Mouse (Mus musculus) layer of hippocampus, adult 18-20 months (tissue): Measurements from ENCODE around the gene Nanos2. TPM values are rescaled to one million over a fixed set of nuclear protein-coding genes. Genes with fewer than 3 reads are reported as not detected.

Source experiments
- DNase-seq, 2 experiments: peaks; one replicate each; pipeline ENCODE4 v3.0.0; 2022; ENCODE audit warnings: low spot score in 2 of 2
- total RNA-seq, 2 experiments: library from RNA; stranded (reverse); gene quantifications; 2 replicates each; pipeline ENCODE4 v1.2.3; 2021

Nanos2 gene
- total RNA-seq, 2 experiments from 2014 or later, result 0.20 to 0.40 TPM

DNA sequence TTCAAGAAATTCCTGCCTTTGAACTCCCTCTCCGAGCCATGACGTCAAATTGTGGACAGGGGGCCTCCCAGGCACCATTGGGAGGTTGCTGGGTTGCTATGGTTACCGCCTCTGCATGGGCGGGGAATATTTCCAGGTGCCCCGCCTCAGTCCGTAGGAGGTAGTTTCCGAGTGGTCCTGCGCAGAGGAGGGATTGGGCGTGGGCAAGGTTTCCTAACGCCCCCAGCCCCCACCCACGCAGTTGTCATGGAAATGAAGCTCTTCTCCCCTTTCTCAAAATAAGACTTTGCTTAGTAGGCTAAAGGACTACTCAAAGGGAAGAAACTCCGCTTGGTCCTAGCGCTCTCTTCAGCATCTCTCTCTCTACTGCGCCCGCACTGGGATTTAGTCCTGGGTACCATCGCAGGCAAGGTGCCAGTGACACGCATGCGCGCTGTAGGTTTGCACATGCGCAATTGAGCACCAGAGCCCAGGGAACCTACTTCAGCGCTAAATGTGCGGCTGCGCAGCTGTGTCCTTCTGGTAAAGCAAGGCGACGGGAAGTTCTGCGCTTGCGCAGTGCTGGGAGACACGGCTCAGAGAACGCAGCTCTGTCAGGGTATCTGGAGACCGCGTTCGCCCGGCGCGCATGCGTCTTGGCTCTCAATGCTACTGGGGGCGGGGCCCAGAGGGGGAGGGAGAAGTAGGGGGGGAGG lies 3.5 kb downstream of the Nanos2 start, which contains the start of gene Mypop:
Gene Mypop (plus strand): TSS at position 645 of the 695 bp plus-strand sequence.
- DNase-seq, result peak; percentile 100

DNA sequence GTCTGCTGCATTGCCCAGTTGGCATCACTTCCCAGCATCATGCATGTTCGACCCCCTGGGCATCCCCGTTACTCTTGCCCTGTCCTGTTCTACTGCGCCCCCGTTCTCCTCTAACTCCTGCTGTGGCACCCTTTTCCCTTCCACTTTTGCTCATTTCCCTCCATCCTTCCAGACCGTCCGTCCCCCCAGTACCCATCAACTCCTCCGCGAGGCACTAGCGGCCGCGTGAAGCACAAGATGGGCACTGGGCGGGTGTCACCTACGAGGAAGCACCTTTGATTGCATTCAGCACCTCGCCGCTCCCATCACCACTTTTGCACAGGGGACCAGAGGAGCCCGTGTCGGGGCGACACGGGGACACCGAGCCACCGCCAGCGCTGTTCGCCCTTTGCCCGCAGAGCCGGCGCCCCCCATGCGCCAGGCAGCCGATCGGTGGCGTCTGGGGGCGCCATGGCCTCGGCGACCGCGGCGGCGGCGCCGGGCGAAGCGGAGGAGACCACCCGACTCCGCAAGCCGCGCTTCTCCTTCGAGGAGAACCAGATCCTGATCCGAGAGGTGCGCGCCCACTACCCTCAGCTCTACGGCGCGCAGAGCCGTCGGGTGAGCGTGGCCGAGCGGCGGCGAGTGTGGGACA lies 4.6 kb downstream of the Nanos2 start:
- no peak for DNase-seq

DNA sequence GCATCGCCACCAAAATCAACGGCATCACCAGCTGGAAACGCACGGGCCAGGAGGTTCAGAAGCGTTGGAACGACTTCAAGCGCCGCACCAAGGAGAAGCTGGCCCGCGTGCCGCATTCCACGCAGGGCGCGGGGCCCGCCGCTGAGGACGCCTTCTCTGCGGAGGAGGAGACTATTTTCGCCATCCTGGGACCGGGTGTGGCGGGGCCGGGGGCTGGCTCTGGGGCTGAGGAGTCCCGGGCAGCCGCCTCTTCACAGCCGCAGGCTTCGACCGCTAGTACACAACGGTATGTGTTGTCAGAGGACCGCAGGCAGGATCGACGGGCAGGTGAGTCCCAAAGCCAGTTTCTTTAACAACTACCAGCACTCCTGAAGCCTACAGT lies 5.1 kb downstream of the Nanos2 start:
- DNase-seq, result no peak

DNA sequence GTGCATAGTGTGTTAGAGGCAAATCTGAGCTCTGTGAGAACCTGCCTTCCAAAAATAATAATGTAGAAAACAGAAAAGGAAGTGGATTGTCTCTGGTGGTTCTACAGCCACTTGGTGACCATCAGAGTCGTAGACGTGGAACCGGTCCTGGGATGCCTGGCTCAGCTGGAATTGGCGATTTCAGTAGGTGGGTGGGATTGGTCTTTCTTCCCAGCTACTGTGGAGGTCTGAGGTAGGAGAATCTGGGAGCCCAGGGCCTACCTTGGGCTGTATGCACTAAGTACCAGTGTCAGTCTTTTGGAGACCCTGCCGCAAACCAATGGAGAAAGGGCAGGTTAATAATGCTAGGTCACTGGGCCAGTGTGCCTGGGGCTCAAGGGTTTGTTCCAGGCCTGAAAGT lies 5.8 kb downstream of the Nanos2 start:
- DNase-seq, result no peak

DNA sequence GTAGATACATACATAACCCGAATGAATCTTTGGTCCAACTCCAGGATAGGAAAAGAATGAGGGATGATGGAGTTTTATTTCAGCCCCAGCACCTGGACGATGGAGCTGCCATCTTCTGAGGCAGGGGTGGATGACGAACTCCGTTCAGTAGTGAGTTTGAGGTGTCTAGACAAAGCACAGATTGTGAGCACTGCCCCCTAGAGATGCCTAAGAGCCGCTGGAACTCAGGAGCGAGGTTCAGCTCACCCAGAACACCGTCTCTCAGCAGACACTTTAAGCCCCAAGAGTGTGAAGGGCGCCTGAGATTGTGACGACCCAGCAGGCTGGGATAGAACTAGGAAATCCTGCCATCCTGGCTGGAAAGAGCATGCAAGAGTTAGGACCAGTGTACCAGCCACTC lies 11.6 kb downstream of the Nanos2 start:
- no peak for DNase-seq

DNA sequence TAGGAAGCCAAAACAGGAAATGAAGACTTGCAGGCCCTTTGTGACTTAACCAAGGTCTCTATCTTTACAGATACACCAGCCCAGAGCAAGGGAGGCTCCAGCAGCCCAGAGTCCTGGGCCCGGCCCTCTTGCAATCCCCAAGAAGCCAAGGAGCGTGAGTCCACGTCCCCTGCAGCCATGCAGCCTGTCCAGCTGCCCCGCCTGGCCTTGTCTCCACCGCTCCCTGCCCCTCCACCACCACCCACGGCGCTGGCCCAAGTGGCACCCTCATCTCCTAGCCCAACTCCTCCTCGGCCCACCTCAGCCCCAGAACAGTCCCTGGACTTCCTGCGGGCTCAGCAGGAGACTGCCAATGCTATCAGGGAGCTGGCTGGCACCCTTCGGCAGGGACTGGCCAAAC lies 13.2 kb downstream of the Nanos2 start:
- no peak for DNase-seq

DNA sequence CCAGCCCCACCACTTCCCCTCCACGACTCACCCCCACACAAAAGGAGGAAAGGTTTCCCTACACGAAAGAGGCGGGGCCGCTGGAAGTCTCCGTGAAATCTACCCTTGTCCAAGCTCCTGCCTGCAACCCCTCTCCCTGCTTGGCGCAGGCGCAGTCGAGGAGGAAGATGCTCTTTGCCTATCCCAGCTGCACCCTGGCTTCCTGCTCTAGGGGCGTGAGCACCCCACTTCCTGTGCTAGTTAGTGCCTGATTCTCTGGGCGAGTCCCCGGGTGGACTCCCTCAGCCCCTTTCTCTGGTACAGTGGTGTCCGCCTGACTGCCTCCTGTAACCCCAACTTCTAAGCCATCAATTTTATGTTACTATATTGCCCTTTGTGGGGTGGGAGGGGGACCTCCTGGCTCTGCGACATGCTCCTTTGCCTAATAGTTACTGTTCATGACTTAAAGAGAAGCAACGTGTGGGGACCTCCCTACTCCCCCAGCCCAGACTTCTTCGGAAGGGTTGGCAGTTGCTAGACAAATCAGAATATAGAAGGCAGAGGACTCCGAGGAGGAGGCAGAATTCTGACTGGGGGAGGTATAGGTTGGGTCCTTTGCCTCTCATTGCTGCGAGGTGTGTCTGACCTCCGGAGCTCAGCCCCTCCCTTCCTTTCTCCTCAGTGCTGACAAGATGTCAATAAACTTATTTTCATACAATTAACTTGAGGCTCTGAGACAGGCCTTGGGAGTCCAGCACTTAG lies 14.0 kb downstream of the Nanos2 start:
- DNase-seq, result no peak

DNA sequence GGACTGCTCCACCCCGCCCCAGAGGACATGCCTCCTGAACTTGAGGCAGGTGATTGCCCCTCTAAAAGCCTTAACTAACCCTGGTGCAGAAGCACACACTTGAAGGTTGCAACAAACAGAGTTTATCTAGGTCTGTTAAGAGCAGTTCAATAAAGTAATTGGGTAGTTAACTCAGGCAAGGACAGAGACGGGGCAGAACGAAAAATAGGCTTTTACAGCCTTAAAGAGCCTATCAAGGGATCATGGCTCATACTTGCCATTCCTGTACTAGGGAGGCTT lies 14.5 kb downstream of the Nanos2 start:
- DNase-seq, result no peak

DNA sequence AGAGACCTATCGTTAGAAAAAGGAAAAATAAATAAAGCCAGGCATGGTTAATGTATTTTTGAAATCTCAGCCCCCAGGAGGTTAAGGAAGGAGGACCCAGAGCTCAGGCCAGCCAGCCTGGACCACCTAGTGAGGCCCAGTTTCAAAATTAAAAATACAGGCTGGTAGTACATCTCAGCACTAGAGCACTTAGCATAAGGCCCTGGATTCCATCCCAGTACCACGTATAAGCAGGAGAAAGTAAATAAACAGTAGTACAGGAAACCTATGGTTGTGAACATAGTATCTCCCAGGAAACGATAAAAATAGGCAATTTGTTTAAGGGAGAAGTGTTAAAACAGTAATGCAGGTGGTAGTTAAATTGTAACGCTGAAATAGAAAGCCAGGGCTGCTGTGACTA lies 14.9 kb downstream of the Nanos2 start:
- DNase-seq, result no peak

DNA sequence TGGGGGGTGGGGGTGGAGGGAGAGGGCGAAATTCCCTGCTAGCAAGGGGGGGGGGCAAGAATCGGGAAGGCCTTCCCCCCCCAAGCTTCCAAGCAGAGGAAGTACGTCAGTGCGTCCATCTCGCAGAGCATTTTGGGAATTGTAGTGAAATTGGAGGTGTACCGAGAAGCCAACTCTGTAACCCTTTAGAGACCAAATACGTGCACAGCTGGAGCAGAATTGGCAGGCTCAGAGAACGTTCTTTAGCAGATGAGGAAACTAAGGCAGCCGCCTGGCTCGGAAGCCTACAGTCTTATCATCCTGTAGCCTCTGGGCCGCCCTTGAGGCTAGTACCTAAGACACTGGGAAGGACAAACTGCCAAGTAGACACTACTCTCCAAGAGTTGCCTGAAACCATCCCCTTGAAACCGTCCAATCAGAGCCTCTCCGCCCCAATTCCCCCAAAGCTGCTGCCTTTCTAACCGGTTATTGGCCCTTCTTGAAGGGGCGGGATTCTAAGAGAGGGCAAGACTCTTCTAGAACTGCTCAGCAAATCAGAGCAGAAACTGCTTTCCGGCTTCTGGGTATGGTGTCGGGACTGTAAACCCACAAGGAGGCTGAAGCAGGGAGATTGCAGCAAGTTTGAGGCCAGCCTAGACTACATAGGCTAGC lies 15.8 kb downstream of the Nanos2 start:
- peak; percentile 75 to 93 for DNase-seq

DNA sequence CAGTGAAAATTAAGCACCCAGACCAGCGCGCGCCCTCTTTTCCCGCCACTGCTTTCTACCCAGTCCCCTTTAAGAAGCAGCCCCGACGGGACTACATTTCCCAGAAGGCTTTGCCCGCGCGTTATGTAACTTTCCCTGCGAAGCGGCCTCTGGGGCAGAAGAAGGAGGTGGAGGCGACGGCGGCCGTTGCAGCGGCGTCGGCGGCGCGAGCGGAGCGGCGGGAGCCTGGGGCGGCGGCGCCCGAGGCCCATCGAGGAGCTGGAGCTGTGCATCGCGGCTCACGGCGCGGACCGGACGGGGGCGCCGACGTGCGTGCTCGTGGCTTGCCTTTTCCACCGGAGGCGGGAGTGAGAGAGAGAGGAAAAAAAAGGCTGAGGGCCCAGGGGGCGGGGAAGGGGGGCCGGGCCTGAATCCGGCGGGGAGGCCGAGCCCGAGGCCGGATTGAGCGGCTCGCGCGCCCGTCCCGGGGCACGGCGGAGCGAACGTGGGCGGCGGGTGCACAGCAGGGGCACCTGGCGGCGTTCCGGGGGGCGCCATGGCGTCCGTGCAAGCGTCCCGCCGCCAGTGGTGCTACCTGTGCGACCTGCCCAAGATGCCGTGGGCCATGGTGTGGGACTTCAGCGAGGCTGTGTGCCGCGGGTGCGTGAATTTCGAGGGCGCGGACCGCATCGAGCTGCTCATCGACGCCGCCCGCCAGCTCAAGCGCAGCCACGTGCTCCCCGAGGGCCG lies 16.9 kb downstream of the Nanos2 start, which contains the start of gene Irf2bp1:
Gene Irf2bp1 (plus strand): TSS at position 143 of the 729 bp plus-strand sequence.
- DNase-seq, result peak; percentile 95 to 96

DNA sequence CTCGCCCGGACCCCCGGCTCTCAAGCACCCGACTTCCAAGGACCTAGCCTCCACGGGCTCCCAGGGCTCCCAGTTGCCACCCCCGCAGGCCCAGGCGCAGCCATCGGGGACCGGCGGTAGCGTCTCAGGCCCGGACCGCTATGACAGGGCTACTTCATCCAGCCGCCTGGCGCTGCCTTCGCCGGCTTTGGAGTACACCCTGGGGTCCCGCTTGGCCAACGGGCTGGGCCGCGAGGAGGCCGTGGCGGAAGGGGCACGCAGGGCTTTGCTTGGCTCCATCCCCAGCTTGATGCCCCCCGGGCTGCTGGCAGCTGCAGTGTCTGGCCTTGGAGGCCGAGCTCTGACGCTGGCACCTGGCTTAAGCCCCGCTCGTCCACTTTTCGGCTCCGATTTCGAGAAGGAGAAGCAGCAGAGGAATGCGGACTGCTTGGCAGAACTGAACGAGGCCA lies 17.5 kb downstream of the Nanos2 start:
- no peak for DNase-seq

DNA sequence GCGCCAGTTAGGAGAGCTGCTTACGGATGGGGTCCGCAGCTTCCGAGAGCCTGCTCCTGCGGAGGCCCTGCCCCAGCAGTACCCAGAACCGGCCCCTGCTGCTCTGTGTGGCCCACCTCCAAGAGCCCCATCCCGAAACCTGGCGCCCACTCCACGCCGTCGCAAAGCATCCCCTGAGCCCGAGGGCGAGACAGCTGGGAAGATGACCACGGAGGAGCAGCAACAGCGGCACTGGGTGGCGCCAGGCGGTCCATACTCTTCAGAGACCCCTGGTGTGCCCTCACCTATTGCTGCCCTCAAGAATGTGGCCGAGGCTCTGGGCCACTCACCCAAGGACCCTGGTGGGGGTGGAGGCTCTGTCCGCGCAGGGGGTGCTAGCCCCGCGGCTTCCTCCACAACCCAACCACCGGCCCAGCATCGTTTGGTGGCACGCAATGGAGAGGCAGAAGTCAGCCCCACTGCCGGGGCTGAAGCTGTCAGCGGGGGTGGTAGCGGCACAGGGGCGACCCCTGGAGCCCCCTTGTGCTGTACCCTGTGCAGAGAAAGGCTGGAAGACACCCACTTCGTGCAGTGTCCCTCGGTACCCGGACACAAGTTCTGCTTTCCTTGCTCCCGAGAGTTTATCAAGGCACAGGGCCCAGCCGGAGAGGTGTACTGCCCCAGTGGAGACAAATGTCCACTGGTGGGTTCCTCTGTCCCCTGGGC lies 18.4 kb downstream of the Nanos2 start:
- DNase-seq, result no peak

DNA sequence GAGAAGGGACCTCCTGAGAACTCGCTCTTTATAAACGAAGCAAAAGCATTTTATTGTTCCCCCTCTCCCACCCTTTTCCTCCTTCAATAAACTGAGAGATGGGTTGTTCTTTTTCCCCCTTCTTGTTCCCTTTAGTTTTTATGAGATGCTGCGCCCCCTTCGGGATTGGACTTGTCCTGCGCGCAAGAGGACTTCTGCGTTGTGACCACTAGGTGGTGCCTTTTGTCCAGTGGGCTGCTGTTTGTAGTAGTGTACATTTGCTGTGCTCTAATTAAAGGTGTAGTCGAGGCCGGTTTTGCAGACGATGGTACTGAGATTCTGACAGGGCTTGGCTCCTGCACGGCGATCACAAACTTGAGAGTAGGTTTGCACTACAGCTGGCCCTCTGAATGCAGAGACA lies 19.3 kb downstream of the Nanos2 start:
- DNase-seq, result peak; percentile 81 to 95

DNA sequence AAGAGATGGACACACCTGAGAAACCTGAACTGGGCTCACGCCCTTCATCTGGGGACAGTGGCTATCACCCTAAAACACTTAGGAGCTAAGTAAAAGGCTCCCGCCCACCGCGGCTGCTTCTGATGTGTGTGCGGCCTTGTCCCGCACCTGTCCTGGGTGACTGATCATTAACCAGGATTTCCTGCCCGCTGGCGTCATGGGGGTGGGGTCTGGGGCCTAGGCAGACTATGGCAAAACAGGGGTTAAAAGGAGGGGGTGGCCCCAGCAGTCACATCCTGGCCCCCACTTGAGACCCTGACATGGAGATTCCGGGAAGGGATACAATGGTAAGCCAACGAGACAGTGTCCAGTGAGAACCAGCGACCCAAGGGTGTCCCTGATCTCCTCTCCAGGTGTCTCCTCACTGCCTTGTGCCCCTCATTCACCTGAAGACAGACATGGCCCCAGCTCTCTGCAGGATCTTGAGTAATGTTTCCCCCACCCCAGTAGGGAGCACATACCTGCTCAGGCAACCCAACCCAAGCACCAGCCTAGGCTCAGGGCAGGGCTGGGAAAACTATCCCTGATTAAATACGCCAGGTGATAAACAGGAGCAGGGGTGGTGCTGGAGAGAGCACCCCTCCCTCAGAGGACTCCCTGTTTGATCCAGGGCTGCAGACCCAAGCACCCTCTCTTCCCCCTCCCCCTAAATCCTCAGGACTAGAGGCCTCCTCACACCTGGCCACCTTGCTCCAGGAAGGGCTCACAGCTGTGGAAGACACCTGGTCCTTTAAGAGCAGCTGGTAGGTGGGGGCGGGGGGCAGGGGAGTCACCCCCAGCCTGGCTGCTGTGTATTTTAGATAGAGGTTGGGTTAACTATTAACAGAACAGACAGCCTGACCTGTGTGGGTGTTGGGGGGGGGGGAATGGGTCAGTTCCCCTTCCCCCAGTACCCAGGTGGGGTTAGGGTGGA lies 20.1 kb downstream of the Nanos2 start:
- no peak for DNase-seq

DNA sequence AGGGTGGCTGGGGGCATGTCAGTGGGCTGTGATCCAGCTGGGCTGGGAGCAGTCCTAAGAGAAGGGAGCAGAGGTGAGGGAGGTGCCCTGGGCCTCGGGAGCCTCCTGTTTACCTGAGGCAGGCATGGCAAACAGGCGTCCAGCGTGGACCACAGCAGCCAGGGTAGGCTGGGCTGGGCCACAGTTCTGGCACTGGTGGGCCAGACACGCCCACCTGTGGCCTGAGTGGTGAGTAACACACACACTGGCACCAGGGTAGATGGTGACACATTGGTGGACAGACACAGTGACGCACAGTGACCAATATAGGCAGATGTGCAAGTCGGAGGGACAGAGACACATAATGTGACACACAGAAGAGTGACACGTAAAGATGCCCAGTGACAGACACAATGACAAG lies 23.4 kb downstream of the Nanos2 start:
- no peak for DNase-seq

DNA sequence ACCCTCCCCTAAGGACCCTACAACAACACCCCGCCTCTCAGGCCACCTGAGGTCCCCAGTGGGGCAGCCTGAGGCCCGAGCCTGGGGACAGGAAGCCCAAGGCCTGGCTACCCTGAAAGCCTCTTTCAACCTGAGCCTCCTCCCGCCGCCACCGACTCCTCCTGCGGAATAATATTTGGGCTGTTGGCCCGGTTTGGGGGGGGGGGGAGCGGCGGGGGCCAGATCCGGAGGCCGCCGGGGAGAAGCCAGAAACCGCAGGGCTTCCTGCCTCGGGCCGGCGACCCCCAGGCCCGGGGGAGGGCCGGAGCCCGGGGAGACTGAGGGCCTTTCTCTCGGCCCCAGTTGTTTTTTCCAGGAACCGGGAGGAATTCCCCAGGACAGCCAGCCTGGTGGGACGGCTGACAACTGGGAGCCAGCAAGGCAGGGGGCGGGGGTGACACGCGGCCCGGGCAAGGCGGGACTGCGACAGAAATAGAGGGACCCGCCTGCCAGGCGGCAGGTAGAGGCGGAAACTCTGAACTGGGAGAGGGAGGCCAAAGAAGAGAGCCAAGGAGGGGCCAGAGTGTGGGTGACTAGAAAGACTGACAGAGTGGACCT lies 24.9 kb downstream of the Nanos2 start:
- no peak for DNase-seq

DNA sequence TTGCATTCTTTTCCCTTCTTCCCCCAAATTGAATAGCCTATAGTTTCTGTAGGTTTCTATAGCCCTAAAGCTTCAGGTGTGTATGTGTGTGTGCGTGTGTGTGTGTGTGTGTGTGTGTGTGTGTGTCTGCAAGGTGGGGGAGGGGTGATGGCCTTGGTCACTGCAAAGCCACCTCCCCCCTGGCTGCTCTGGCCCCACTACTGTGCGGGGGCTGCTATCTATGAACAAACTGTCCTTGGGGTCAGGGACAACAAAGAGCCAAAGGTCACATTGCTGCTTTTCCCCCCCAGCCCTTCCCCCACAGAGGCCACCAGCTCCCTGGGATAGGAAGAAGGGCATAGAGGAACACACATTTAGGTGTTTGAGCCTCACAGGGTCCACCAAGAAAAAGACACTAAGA lies 25.7 kb downstream of the Nanos2 start:
- DNase-seq, result no peak

DNA sequence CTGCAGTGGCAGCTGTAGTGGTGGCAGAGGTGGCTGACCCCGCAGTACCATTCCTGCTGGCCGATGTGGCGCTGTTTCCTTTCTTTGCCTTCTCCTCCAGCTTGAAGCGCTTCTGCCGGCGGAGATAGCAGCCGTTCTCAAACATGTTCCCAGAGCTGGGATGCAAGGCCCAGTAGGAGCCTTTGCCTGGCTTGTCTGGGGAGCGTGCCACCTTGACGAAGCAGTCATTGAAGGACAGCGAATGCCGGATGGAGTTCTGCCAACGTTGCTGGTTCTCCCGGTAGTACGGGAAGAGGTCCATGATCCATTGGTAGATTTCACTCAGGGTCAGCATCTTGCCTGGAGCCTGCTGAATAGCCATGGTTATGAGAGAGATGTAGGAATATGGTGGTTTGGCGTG lies 27.3 kb downstream of the Nanos2 start:
- DNase-seq, result no peak
